Mouse (Mus musculus): ENCODE measurements around the gene Dmrt1. TPM values are rescaled to one million over a fixed set of nuclear protein-coding genes. Genes with fewer than 3 reads are reported as not detected.

The Dmrt1 gene
- polyA plus RNA-seq, 1 experiment from 2014 or later = not detected

DNA sequence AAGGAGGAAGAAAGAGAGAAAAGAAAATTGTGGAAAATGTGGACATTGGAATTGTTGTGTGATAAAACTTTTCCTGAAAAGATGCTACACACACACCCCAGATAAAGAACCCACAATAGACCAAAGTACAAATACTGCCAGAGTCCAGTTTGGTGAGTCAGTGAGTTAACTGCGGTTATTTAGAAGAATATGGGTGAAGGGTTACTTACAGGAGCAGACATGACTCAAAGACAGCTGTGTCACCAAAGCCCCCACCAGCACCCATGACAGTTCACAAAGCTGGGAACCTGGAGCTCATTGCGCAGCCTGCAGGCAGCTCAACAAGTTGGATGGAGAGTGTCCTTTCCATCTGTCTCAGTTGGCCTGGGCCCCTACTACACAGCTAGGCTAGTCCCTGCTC, 72.9 kb downstream of the Dmrt1 start:
- no peaks in the 10 kb centered on the region for H3K4me1 ChIP-seq (ENCODE audit: insufficient read depth)
- WGBS (ENCODE audit: insufficient replicate concordance) = 78% methylated on average over 2 of the region's 2 CpGs
- no peak for TF ChIP-seq EP300 (IDR thresholded peaks at IDR 0.05; ENCODE audit: low read depth)
- no peak for TF ChIP-seq CTCF (IDR thresholded peaks at IDR 0.05; ENCODE audit: low read depth)
- H3K9me3 ChIP-seq (ENCODE audit: low read length) = no peaks in the 10 kb centered on the region
- peaks cover 19% of the 10 kb centered on the region; the same call in 1 of the 2 replicates for H3K27me3 ChIP-seq (ENCODE audit: insufficient read depth, low read length)
- H3K9ac ChIP-seq (replicated peaks) = no peak overlapping the region
- H3K4me2 ChIP-seq (ENCODE audit: low read depth, low read length) = no peak overlapping the region
- no peak overlapping the region for H3K4me3 ChIP-seq (ENCODE audit: low read depth, low read length)
- DNase-seq = no peak
- no peak overlapping the region for H3K27ac ChIP-seq (ENCODE audit: low read depth)
- no peak for ATAC-seq
- no peaks in the 10 kb centered on the region for H3K36me3 ChIP-seq (replicated peaks; ENCODE audit: insufficient read depth, low read length)

DNA sequence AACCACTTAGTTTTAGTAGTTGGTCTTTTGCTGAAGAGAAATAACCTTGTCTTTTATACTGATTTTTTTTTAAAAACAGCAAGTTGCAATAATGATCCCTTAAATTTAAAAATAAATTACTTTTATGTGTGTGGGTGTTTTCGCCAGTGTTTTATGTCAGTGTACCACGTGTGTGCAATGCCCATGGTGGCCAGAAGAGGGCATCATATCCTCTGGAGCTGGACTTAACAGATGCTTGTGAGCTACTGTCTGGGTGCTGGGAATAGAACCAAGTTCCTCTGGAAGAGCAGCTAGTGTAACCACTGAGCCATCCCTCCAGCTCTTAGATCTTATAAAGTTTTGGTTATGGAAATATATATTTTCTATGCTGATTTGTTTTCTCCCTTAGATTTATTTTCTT, 74.0 kb downstream of the Dmrt1 start:
- Histone ChIP-seq H3K9ac (replicated peaks) (no peak overlapping the region), H3K9me3 (ENCODE audit: low read length) (no peaks in the 10 kb centered on the region), H3K27me3 (ENCODE audit: insufficient read depth, low read length) (peaks cover 13% of the 10 kb centered on the region; the same call in 1 of the 2 replicates), H3K4me2 (ENCODE audit: low read depth, low read length) (no peak overlapping the region), H3K36me3 (replicated peaks; ENCODE audit: insufficient read depth, low read length) (no peaks in the 10 kb centered on the region), H3K27ac (ENCODE audit: low read depth) (no peak overlapping the region), H3K4me3 (ENCODE audit: low read depth, low read length) (no peak overlapping the region), H3K4me1 (ENCODE audit: insufficient read depth) (no peaks in the 10 kb centered on the region)
- no peak for TF ChIP-seq EP300 (IDR thresholded peaks at IDR 0.05; ENCODE audit: low read depth)
- peak; percentile 45 for TF ChIP-seq CTCF (IDR thresholded peaks at IDR 0.05; ENCODE audit: low read depth)
- WGBS (ENCODE audit: insufficient replicate concordance) = 86% methylated on average over 2 of the region's 2 CpGs
- ATAC-seq (no peak), DNase-seq (no peak)

DNA sequence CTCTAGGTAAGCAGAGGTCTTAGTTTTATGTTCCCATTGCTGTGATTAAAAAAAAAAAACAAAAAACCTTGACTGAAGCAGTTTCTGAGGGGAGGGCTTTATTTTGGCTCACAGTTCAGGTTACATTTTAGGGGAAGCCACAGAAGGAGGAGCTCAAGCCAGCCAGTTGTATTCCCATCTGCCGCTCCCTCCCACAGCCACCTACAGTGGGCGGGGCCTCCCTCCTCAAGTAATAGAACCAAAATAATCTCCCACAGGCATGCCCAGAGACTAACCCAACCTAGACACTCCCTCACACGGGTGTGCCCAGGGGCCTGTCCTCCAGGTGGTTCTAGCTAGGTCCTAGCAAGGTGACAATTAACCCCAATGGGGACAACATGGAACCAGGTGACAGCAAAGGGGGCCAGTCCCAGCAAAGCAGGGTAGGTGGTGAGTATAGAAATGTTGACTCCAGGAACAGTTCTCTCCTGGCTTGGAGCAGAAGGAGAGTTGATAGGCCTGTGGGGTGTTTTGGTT, 92.4 kb downstream of the Dmrt1 start:
- TF ChIP-seq CTCF (IDR thresholded peaks at IDR 0.05; ENCODE audit: low read depth) = no peak
- TF ChIP-seq EP300 (IDR thresholded peaks at IDR 0.05; ENCODE audit: low read depth) = no peak
- ATAC-seq (no peak), DNase-seq (no peak)
- H3K9ac ChIP-seq (replicated peaks) = no peak overlapping the region
- H3K36me3 ChIP-seq (replicated peaks; ENCODE audit: insufficient read depth, low read length) = no peaks in the 10 kb centered on the region
- H3K9me3 ChIP-seq (ENCODE audit: low read length) = no peaks in the 10 kb centered on the region
- no peak overlapping the region for H3K4me2 ChIP-seq (ENCODE audit: low read depth, low read length)
- no peak overlapping the region for H3K27ac ChIP-seq (ENCODE audit: low read depth)
- 65% methylated on average over 3 of the region's 3 CpGs for WGBS (ENCODE audit: insufficient replicate concordance)
- peaks cover 52% of the 10 kb centered on the region for H3K27me3 ChIP-seq (ENCODE audit: insufficient read depth, low read length)
- no peaks in the 10 kb centered on the region for H3K4me1 ChIP-seq (ENCODE audit: insufficient read depth)
- H3K4me3 ChIP-seq (ENCODE audit: low read depth, low read length) = no peak overlapping the region

DNA sequence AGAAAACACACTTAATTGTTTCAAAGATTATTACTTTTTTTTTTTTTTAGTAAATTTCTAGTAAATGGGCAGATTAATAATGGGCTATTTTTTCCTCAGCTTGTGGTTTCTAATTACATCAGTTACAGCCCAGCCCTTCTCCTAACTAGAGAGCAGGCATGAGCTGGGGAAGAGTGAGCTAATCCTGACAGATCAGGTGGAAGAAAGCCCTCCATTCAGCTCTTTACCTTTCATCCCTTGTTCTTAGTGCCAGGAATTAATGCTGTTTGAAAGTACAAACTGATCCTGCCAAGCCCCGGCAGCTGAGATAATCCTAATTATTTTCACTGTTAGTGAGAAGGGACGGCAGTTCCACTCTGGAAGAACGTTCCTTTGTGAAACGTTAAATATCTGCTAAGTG, 93.2 kb downstream of the Dmrt1 start:
- no peak for TF ChIP-seq EP300 (IDR thresholded peaks at IDR 0.05; ENCODE audit: low read depth)
- TF ChIP-seq CTCF (IDR thresholded peaks at IDR 0.05; ENCODE audit: low read depth) = no peak
- no peaks in the 10 kb centered on the region for H3K9me3 ChIP-seq (ENCODE audit: low read length)
- H3K27me3 ChIP-seq (ENCODE audit: insufficient read depth, low read length) = peaks cover 58% of the 10 kb centered on the region
- no peak overlapping the region for H3K27ac ChIP-seq (ENCODE audit: low read depth)
- no peaks in the 10 kb centered on the region for H3K36me3 ChIP-seq (replicated peaks; ENCODE audit: insufficient read depth, low read length)
- no peak for ATAC-seq
- H3K4me3 ChIP-seq (ENCODE audit: low read depth, low read length) = no peak overlapping the region
- WGBS (ENCODE audit: insufficient replicate concordance) = 18% methylated on average over 4 of the region's 4 CpGs
- DNase-seq = no peak
- H3K9ac ChIP-seq (replicated peaks) = no peak overlapping the region
- H3K4me1 ChIP-seq (ENCODE audit: insufficient read depth) = no peaks in the 10 kb centered on the region
- H3K4me2 ChIP-seq (ENCODE audit: low read depth, low read length) = no peak overlapping the region

DNA sequence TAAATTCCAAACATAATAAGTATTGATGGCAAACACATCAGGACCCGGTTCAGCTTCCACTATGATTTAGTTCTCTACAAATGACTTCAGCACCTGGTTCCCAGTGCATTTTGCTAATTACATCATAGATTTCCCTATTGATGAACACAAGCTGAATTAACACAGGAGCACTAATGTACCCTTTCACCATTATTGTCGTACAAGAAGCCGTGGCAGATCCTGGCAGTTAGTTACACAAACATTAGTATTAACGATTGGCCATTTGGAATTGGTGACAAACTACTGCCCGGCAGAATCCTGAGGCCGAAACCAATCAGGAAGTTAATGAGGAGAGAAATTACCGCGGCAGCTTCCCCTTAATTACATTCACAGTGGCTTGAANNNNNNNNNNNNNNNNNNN, 96.5 kb downstream of the Dmrt1 start:
- H3K27me3 ChIP-seq (ENCODE audit: insufficient read depth, low read length) = peaks cover 85% of the 10 kb centered on the region
- no peak overlapping the region for H3K4me2 ChIP-seq (ENCODE audit: low read depth, low read length)
- H3K27ac ChIP-seq (ENCODE audit: low read depth) = no peak overlapping the region
- DNase-seq = no peak
- no peaks in the 10 kb centered on the region for H3K36me3 ChIP-seq (replicated peaks; ENCODE audit: insufficient read depth, low read length)
- peaks cover 6% of the 10 kb centered on the region for H3K4me1 ChIP-seq (ENCODE audit: insufficient read depth)
- no peak overlapping the region for H3K4me3 ChIP-seq (ENCODE audit: low read depth, low read length)
- no peaks in the 10 kb centered on the region for H3K9me3 ChIP-seq (ENCODE audit: low read length)
- 9% methylated on average over 8 of the region's 8 CpGs for WGBS (ENCODE audit: insufficient replicate concordance)
- TF ChIP-seq EP300 (IDR thresholded peaks at IDR 0.05; ENCODE audit: low read depth) (no peak), CTCF (IDR thresholded peaks at IDR 0.05; ENCODE audit: low read depth) (no peak)
- no peak overlapping the region for H3K9ac ChIP-seq (replicated peaks)
- no peak for ATAC-seq

DNA sequence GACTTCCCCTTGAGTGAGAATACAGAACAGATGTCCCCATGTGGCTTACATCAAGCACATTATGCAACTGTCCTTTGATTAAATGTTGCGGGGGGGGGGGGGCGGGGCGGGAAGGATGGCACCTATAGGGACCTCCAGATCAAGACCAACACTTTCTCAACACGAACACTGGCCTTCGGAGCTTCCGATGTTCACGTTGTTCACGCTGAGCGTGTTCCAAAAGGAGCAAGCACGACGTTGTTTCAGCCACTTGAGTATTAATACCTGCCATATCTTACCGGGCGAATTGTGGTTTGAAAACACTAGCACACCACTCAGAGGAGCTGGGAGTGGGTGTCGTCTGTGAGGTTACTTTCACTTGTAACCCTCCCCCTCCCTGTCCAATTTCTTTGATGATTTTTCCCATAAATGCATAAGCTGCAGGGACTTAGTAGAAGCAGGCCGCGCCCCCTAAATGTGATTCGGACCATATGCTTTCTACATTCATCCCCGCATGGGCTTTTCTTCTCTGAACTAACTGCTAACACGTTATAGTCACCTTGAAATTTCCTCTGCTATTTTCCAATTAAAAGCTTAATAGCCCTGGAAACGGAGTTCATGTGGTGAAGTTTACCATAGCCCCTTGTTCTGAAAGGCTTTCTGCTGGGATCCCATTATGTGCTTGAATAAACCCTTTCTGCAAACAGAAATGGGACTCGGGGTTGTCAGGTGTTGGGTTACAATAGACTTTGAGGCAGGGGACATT, 102.2 kb downstream of the Dmrt1 start:
- ATAC-seq (no peak), DNase-seq (no peak)
- H3K9ac ChIP-seq (replicated peaks) = no peak overlapping the region
- no peak overlapping the region for H3K27ac ChIP-seq (ENCODE audit: low read depth)
- no peaks in the 10 kb centered on the region for H3K36me3 ChIP-seq (replicated peaks; ENCODE audit: insufficient read depth, low read length)
- TF ChIP-seq CTCF (IDR thresholded peaks at IDR 0.05; ENCODE audit: low read depth) = no peak
- TF ChIP-seq EP300 (IDR thresholded peaks at IDR 0.05; ENCODE audit: low read depth) = no peak
- 2% methylated on average over 21 of the region's 21 CpGs for WGBS (ENCODE audit: insufficient replicate concordance)
- H3K9me3 ChIP-seq (ENCODE audit: low read length) = no peaks in the 10 kb centered on the region
- peaks cover 16% of the 10 kb centered on the region for H3K4me1 ChIP-seq (ENCODE audit: insufficient read depth)
- no peak overlapping the region for H3K4me3 ChIP-seq (ENCODE audit: low read depth, low read length)
- H3K27me3 ChIP-seq (ENCODE audit: insufficient read depth, low read length) = peaks cover 99% of the 10 kb centered on the region
- H3K4me2 ChIP-seq (ENCODE audit: low read depth, low read length) = no peak overlapping the region
